Mouse (Mus musculus): Measurements from ENCODE around the gene Cib1. TPM values are rescaled to one million over a fixed set of nuclear protein-coding genes. Genes with fewer than 3 reads are reported as not detected.

Cib1 gene
- 150 TPM for polyA plus RNA-seq (2017; shearing (Covaris generic))

DNA sequence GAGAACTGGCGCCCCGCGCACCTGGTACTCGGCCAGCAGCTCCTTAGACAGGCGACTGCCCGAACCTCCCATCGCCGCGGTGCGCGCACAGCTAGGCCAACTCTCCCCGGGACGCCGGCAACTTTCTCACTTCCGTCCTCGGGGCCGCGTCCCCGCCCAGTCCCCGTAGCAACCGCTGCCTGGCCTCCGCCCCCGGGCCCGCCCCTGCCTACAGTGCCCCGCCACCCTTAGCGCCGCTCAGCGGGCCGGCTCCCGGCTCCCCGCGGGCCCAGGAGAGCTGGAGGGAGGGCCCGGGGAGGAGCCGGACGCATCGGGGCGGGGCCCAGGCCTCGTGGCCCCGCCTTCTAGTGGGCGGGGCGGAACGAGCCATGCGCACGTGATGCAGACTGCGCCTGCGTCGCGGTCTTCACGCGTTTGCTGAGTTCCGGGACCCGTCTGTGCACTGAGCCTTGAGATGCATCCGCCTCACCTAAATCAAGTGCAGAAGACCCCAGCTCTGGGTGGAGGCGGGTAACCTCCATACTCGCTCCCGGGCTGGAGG, at the start of gene Cib1, which contains the start of gene Gdpgp1:
Cib1 (minus strand) TSS at position 325 of the 541 bp plus-strand sequence.
Gdpgp1 (plus strand) TSS at position 377 of the 541 bp plus-strand sequence.

DNA sequence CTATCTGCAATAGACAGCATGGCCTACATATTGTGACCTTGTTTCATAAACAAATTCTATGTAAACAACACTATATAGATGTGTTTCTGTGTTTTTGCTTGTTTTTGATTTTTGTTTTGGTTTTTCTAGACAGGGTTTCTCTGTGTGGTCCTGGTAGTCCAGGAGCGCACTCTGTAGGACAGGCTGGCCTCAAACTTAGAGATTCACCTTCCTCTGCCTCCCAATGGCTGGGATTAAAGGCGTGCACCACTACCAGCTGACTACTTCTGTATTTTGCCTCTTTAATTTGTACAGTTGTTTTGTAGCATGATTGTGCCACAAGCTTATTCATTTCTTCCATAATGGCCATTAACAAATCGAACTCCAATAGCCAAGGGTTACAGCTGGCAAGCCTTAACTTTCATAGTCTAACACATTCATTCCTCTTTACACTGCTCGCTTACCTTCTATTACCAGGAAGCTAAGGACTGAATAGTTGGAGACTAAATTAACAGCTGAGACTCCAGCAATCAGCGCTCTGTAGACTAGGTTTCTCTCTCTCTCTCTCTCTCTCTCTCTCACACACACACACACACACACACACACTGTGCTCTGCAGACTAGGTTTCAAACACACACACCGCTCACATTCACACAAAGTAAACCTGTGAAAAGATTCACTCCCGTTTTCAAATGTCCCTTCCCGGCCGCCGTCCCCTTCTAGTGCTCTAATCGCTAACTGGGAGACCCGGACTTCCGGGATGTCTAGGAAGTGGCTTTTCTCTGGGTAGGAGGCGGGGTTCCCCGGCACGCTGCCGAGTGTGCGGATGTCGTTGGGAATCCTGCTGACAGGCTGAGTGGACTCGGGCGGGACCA, 36.5 kb upstream of the Cib1 start, which contains the start of gene Vps33b:
Vps33b (plus strand) TSS at position 753 of the 854 bp plus-strand sequence.

DNA sequence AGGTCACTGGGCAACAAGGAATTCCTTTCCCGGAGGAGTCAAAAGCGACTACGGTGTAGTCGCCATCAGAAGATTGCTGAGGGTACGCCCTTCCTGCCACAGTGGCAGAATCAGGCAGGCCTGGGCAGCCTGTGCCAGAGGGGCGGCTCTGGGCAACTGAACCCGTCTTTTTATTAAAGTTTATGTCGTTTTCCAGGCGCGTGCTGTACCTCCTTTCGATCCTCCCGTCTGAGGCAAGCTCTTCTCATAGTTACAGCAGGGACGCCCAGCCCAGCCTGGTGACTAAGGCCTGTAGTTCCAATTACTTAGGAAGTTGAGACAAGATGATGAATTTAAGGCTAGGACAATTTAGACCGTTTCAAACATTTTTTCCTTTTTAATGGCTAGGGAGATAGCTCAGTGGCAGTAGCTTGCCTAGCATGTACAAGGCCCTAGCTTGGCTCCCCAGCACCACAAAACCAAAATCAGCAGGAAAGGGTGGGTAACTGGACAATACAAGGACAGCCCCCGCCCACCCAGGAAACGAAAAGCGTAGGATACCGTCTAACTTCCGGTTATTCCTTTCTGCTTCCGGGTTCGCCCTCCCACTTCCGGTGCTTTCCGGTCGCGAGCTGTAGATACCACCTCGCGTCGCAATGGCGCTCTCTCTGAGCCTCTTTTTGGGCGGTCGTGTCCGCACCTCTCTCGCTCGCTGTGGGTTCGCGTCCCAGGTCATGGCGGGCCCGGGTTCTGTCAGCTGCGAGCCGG, 28.2 kb upstream of the Cib1 start, which contains the start of gene Ngrn:
Ngrn (plus strand) TSS at position 591 of the 747 bp plus-strand sequence.

DNA sequence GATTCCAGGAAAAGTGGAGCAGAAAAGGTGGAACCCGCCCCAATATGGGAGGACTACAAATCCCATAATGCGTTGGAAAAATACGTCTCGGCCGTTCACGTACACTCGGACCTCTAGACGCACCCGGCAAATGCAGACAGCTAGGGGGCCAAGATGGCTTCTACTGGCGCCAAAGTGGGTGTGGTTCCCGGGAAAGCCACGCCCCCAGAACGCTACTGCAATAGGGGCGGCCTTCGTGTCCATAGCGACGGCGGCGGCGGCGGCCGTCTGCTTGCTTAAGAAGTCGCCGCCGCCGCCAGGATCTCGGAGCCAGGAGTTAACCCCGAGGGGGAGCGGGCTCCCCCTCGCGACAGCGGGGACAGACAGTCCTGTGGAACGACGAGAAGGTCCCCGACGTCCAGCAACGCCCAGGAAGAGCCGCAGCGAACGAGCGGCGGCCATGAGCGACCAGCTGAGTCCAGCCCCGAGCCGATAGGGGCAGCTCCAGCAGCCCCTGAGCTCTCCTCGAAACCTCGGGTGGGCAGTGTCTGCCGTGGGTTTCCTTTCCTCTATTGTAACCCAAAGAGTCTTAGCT, 13.6 kb upstream of the Cib1 start, which contains the start of gene Ttll13:
Ttll13 (plus strand) TSS at position 229 of the 574 bp plus-strand sequence.

DNA sequence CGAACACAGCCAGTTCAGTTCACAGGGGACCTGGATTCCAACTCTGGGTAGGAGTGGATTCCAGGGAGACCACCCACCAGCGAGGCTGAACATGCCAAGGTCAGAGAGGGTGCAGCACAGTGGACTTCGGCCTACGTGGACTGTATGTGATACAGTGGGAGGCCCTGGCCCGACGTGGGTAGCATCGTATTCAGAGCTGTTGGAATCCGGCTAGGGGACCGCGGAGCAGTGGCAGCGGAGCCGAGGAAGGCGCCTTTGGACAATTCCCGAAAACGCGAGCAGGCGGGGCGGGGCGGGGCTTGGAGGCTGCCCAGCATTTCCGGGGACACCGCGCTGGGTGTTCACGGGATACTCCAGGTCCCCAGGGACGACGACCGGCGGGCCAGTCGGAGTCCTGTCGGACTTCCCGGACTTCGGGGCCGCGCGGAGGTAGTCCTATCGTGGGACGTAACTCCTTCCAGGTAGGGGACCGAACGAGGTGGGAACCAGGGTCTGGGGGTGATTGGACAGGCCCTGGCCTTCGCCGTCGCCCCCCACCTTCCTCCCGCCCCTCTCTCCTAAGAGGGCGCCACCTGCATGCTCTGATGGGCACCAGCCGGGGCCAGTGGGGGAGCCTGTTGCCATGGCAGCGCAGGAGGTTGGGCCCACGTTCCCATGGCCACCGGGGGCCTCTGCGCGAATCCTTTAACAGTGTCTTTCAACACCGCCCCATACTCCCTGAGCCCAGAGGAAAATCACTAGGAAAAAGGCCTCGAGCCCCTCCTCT, 45.9 kb downstream of the Cib1 start, which contains the start of gene Sema4b:
Sema4b (plus strand) TSS at position 311 of the 766 bp plus-strand sequence.

Other genes starting within 250 kb of the Cib1 start
- 15.1 TPM for gene Zfp710, start 208.0 kb downstream of the Cib1 start, polyA plus RNA-seq (2017; shearing (Covaris generic))
- 72.5 TPM for gene Idh2, start 117.4 kb downstream of the Cib1 start, polyA plus RNA-seq (2017; shearing (Covaris generic))
- gene Sema4b, start 46.0 kb downstream of the Cib1 start, polyA plus RNA-seq (2017; shearing (Covaris generic)), result 22.8 TPM
- gene Gdpgp1, start 52 bp upstream of the Cib1 start, polyA plus RNA-seq (2017; shearing (Covaris generic)), result 9.4 TPM
- 0.16 TPM for gene Ttll13, start 13.6 kb upstream of the Cib1 start, polyA plus RNA-seq (2017; shearing (Covaris generic))
- gene Ngrn, start 28.4 kb upstream of the Cib1 start, polyA plus RNA-seq (2017; shearing (Covaris generic)), result 62.5 TPM
- gene Vps33b, start 36.8 kb upstream of the Cib1 start, polyA plus RNA-seq (2017; shearing (Covaris generic)), result 48.4 TPM
- 8.3 TPM for gene Prc1, start 61.6 kb upstream of the Cib1 start, polyA plus RNA-seq (2017; shearing (Covaris generic))
- gene Rccd1, start 91.6 kb upstream of the Cib1 start, polyA plus RNA-seq (2017; shearing (Covaris generic)), result 29.8 TPM
- gene Unc45a, start 108.2 kb upstream of the Cib1 start, polyA plus RNA-seq (2017; shearing (Covaris generic)), result 79.8 TPM
- gene Hddc3, start 110.3 kb upstream of the Cib1 start, polyA plus RNA-seq (2017; shearing (Covaris generic)), result 7.6 TPM
- 41.7 TPM for gene Man2a2, start 138.6 kb upstream of the Cib1 start, polyA plus RNA-seq (2017; shearing (Covaris generic))
- gene Fes, start 155.1 kb upstream of the Cib1 start, polyA plus RNA-seq (2017; shearing (Covaris generic)), result 1.2 TPM
- 64.2 TPM for gene Furin, start 172.6 kb upstream of the Cib1 start, polyA plus RNA-seq (2017; shearing (Covaris generic))